Mouse (Mus musculus): ENCODE measurements around the gene Pcbd1. TPM values are rescaled to one million over a fixed set of nuclear protein-coding genes. Genes with fewer than 3 reads are reported as not detected.
"Not testable (repeated sequence)": the region's sequence is repeated elsewhere in the genome, so short reads cannot be mapped to it uniquely, and the experiment has no call there.

Pcbd1 gene
- polyA plus RNA-seq, 1 experiment from 2014 or later: 356 TPM

DNA sequence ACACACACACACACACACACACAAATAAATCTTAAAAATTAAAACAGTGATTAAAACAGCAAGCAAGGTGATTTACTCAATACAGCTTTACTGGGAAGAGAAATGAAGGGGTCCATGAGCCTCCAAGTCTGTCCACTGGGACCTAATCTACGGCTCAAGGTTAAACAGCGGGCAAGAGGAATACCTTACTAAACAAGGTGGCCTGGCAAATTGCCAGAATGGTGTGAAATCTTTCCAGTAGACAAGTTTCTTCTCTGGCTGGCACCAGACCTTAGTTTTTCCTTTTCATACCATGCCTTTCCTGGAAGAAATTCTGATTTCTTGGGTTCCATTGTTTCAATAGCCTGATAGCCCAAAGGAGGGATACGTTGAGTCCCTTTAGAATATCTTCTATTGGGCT is 663 bp upstream of the Pcbd1 start:
- no peaks in the 10 kb centered on the region for H3K9me3 ChIP-seq (replicated peaks; ENCODE audit: low read length)
- TF ChIP-seq CTCF (IDR thresholded peaks at IDR 0.05; ENCODE audit: low read depth): no peak
- H3K36me3 ChIP-seq (ENCODE audit: insufficient read depth, low read length): no peaks in the 10 kb centered on the region
- no peak overlapping the region for H3K9ac ChIP-seq (ENCODE audit: low read depth, low read length)
- peak overlapping the region; percentile 93 for H3K27ac ChIP-seq
- no peaks in the 10 kb centered on the region for H3K4me1 ChIP-seq (replicated peaks; ENCODE audit: insufficient read depth, low read length)
- DNase-seq (ENCODE audit: low spot score) (peak; percentile 39), ATAC-seq (replicated peaks; ENCODE audit: low FRiP score, low read depth) (no peak)
- WGBS: 63% methylated on average over 3 of the region's 3 CpGs
- H3K4me3 ChIP-seq (replicated peaks; ENCODE audit: low read depth, low read length): no peak overlapping the region
- no peaks in the 10 kb centered on the region for H3K27me3 ChIP-seq (ENCODE audit: insufficient read depth, low read length)
- H3K4me2 ChIP-seq (ENCODE audit: low read length): no peak overlapping the region

DNA sequence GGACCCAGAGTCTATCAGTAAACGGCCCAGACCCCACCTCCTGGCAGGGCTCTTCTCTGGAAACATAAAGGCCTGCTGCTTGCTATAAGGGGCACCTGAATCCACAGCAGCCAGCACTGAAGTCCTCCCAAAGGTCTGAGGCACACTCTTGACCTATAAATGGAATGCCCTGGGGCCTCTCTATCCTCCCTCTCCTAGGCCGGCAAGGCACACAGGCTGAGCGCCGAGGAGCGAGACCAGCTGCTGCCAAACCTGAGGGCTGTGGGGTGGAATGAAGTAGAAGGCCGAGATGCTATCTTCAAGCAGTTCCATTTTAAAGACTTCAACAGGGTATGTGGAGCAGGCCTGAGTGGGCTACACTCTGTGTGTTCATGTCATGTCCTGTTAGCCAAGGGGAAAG is 2.7 kb downstream of the Pcbd1 start:
- H3K27ac ChIP-seq: no peak overlapping the region
- TF ChIP-seq CTCF (IDR thresholded peaks at IDR 0.05; ENCODE audit: low read depth): no peak
- H3K4me2 ChIP-seq (ENCODE audit: low read length): no peak overlapping the region
- DNase-seq (ENCODE audit: low spot score): no peak
- 0 out of 2 replicates have a peak, but pooled peaks cover 2% of the 10 kb centered on the region for H3K36me3 ChIP-seq (ENCODE audit: insufficient read depth, low read length)
- WGBS: 67% methylated on average over 6 of the region's 6 CpGs
- no peaks in the 10 kb centered on the region for H3K4me1 ChIP-seq (replicated peaks; ENCODE audit: insufficient read depth, low read length)
- no peaks in the 10 kb centered on the region for H3K27me3 ChIP-seq (ENCODE audit: insufficient read depth, low read length)
- no peak overlapping the region for H3K4me3 ChIP-seq (replicated peaks; ENCODE audit: low read depth, low read length)
- H3K9ac ChIP-seq (ENCODE audit: low read depth, low read length): no peak overlapping the region
- H3K9me3 ChIP-seq (replicated peaks; ENCODE audit: low read length): no peaks in the 10 kb centered on the region
- ATAC-seq (replicated peaks; ENCODE audit: low FRiP score, low read depth): no peak

DNA sequence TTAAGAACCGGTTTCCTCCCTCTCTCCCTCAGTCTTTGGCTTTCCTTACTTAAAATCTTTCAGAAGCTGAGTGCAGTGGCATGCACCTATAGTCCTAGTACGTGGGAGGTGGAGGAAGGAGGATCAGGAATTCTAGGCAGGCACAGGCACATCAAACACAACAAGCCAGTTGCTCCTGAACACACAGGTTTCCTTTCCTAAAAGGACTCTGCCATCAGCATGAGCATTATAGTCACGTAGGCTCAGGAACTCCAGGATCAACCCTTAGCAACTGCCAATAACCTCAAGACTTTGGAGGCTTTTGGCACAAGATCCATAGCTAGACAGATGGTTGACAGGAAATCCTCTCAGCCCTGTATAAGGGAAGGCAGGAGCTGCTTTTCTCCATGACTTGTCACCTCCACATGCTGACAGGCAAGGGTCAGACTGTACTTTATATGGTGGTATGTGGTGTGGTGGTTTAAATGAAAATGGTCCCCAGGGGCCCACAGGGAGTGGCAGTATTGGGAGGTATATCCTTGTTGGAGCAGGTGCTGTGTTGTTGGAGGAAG is 14.5 kb downstream of the Pcbd1 start:
- Histone ChIP-seq H3K27ac (no peak overlapping the region), H3K36me3 (ENCODE audit: insufficient read depth, low read length) (peaks cover 83% of the 10 kb centered on the region), H3K4me3 (replicated peaks; ENCODE audit: low read depth, low read length) (no peak overlapping the region), H3K27me3 (ENCODE audit: insufficient read depth, low read length) (no peaks in the 10 kb centered on the region), H3K9me3 (replicated peaks; ENCODE audit: low read length) (no peaks in the 10 kb centered on the region), H3K4me2 (ENCODE audit: low read length) (no peak overlapping the region), H3K9ac (ENCODE audit: low read depth, low read length) (no peak overlapping the region), H3K4me1 (replicated peaks; ENCODE audit: insufficient read depth, low read length) (no peaks in the 10 kb centered on the region)
- 80% methylated on average over 3 of the region's 3 CpGs for WGBS
- no peak for ATAC-seq (replicated peaks; ENCODE audit: low FRiP score, low read depth)
- no peak for TF ChIP-seq CTCF (IDR thresholded peaks at IDR 0.05; ENCODE audit: low read depth)
- DNase-seq (ENCODE audit: low spot score): no peak

DNA sequence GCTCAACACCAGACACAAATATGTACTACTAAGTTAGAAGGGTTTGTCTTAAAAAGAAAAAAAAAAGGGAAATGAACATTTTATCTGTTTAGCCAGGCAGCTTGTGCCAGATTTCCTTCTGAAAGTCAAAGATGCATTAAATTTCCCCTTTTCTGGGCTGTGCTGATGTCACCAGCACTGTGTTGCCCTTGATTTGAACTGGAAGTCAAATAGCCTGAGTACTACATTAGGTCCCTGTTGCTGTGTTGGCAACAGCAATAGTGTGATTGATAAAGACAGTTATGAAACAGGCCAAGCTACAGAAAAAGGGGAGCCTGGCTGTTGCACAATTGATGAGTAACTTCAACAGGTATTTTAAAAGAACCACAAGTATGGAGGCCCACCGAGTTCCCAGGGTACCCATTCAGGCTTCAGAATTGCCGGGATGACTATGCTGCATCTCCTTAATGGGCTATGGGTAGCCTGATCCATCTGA is 25.2 kb downstream of the Pcbd1 start:
- Histone ChIP-seq H3K36me3 (ENCODE audit: insufficient read depth, low read length) (peaks cover 12% of the 10 kb centered on the region), H3K27ac (no peak overlapping the region), H3K4me3 (replicated peaks; ENCODE audit: low read depth, low read length) (no peak overlapping the region), H3K27me3 (ENCODE audit: insufficient read depth, low read length) (no peaks in the 10 kb centered on the region), H3K4me2 (ENCODE audit: low read length) (no peak overlapping the region), H3K4me1 (replicated peaks; ENCODE audit: insufficient read depth, low read length) (no peaks in the 10 kb centered on the region), H3K9me3 (replicated peaks; ENCODE audit: low read length) (no peaks in the 10 kb centered on the region), H3K9ac (ENCODE audit: low read depth, low read length) (no peak overlapping the region)
- DNase-seq (ENCODE audit: low spot score) (no peak), ATAC-seq (replicated peaks; ENCODE audit: low FRiP score, low read depth) (no peak)
- no peak for TF ChIP-seq CTCF (IDR thresholded peaks at IDR 0.05; ENCODE audit: low read depth)
- WGBS: 100% methylated on average over 2 of the region's 2 CpGs

DNA sequence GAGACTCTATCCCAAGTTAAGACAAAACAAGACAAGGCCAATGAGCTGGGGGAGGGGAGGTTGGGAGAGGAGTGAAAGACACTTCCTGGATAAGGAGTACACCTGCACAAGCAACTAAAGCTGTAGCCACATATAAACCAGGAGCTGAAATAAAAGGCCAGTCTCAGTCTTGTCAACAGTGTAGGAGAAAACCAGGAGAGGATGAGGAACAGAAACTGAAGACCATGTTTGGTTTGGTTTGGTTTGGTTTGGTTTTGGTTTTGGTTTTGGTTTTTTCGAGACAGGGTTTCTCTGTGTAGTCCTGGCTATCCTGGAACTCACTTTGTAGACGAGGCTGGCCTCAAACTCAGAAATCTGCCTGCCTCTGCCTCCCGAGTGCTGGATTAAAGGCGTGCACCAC is 32.6 kb downstream of the Pcbd1 start:
- ATAC-seq (replicated peaks; ENCODE audit: low FRiP score, low read depth); H3K4me3 ChIP-seq (replicated peaks; ENCODE audit: low read depth, low read length); DNase-seq (ENCODE audit: low spot score): not testable (repeated sequence)

DNA sequence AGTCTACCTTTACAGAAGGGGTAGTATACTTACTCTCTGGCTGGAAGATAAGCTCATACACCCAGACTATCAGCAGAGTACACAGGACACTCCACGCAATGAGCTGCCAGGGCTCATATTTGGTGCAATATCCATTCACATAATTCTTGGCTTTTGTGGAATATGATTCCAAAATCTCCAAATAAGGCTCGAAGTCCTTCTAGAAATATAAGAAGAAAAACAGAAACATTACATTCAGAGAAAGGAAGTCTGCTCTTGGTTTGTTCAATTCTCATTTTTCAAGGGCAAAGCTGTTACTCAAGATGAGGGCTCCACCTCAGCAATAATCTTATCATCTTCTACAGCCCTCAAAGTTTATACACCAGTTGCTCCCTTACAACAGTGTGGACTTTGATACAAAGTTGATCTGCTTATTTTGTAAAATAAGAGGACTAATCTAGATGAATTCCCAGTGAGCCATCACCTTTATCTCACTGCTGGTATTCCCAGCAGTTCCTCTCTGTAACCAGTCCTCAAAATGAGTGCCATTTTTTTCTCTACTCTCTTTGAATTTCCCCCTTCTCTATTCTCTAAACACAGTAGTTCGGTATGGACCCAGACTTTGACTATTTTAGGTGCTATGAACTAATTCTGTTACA is 34.3 kb downstream of the Pcbd1 start:
- H3K9me3 ChIP-seq (replicated peaks; ENCODE audit: low read length): no peaks in the 10 kb centered on the region
- H3K4me1 ChIP-seq (replicated peaks; ENCODE audit: insufficient read depth, low read length): no peaks in the 10 kb centered on the region
- H3K4me3 ChIP-seq (replicated peaks; ENCODE audit: low read depth, low read length): no peak overlapping the region
- no peaks in the 10 kb centered on the region for H3K27me3 ChIP-seq (ENCODE audit: insufficient read depth, low read length)
- no peak for ATAC-seq (replicated peaks; ENCODE audit: low FRiP score, low read depth)
- H3K4me2 ChIP-seq (ENCODE audit: low read length): no peak overlapping the region
- 93% methylated on average over 3 of the region's 3 CpGs for WGBS
- peaks cover 3% of the 10 kb centered on the region; the same call in 1 of the 2 replicates for H3K36me3 ChIP-seq (ENCODE audit: insufficient read depth, low read length)
- DNase-seq (ENCODE audit: low spot score): no peak
- no peak for TF ChIP-seq CTCF (IDR thresholded peaks at IDR 0.05; ENCODE audit: low read depth)
- H3K9ac ChIP-seq (ENCODE audit: low read depth, low read length): no peak overlapping the region
- no peak overlapping the region for H3K27ac ChIP-seq

More for the DNA sequence above, 32.6 kb downstream of the Pcbd1 start:
- 94% methylated on average over 4 of the region's 4 CpGs for WGBS
- not testable (repeated sequence) for H3K9me3 ChIP-seq (replicated peaks; ENCODE audit: low read length); H3K36me3 ChIP-seq (ENCODE audit: insufficient read depth, low read length); H3K4me1 ChIP-seq (replicated peaks; ENCODE audit: insufficient read depth, low read length); H3K9ac ChIP-seq (ENCODE audit: low read depth, low read length); H3K27ac ChIP-seq; H3K4me2 ChIP-seq (ENCODE audit: low read length); H3K27me3 ChIP-seq (ENCODE audit: insufficient read depth, low read length)
